Mouse (Mus musculus) neural tube, embryonic 15.5 days (tissue): Measurements from ENCODE around the gene 1700029P11Rik. TPM values are rescaled to one million over a fixed set of nuclear protein-coding genes. Genes with fewer than 3 reads are reported as not detected.

ENCODE experiments used
- ATAC-seq: fragments of 200-750 bp; cut with Nextera tagmentation; 2 replicates; pipeline ENCODE4 v1.8.0; 2017; ENCODE audit warnings: mild to moderate bottlenecking, moderate TSS enrichment, moderate library complexity; ENCODE audit not compliant: low FRiP score
- H3K27ac ChIP-seq: fragments of 300-500 bp; sonication (generic); replicated peaks from 2 replicates; pipeline ENCODE4 v1.5.1; 2015; ENCODE audit warnings: mild to moderate bottlenecking, inconsistent platforms
- H3K27me3 ChIP-seq: fragments of 300-500 bp; sonication (generic); replicated peaks from 2 replicates; pipeline ENCODE4 v1.6.1; 2015; ENCODE audit warnings: inconsistent platforms
- H3K36me3 ChIP-seq: fragments of 300-500 bp; sonication (generic); 2 replicates; pipeline ENCODE4 v1.6.1; 2015; ENCODE audit warnings: inconsistent platforms
- H3K4me1 ChIP-seq: fragments of 300-500 bp; sonication (generic); 2 replicates; pipeline ENCODE4 v1.6.1; 2015; ENCODE audit warnings: inconsistent platforms
- H3K4me2 ChIP-seq: fragments of 300-500 bp; sonication (generic); 2 replicates; pipeline ENCODE4 v1.6.1; 2015; ENCODE audit warnings: inconsistent platforms, mild to moderate bottlenecking, moderate library complexity
- H3K4me3 ChIP-seq: fragments of 300-500 bp; sonication (generic); replicated peaks from 2 replicates; pipeline ENCODE4 v1.5.1; 2015; ENCODE audit warnings: mild to moderate bottlenecking, inconsistent platforms
- H3K9ac ChIP-seq: fragments of 300-500 bp; sonication (generic); replicated peaks from 2 replicates; pipeline ENCODE4 v1.6.1; 2015; ENCODE audit warnings: mild to moderate bottlenecking, inconsistent platforms
- H3K9me3 ChIP-seq: fragments of 300-500 bp; sonication (generic); replicated peaks from 2 replicates; pipeline ENCODE4 v1.6.1; 2016; ENCODE audit warnings: inconsistent platforms
- WGBS: fragments of 180-500 bp; shearing (Covaris S2); methylation state at CpG from one replicate; pipeline ENCODE4 v1.1.7; 2015; ENCODE audit warnings: mixed read lengths; 5-methylcytosine and 5-hydroxymethylcytosine counted together
- polyA plus RNA-seq: library from polyadenylated mRNA; unstranded; fragments of >200 nt; fragmentation: Nextera tagmentation; extraction: Ambion mirVana; gene quantifications from 2 replicates; pipeline ENCODE4 v1.2.1, GENCODE M21; 2015

The 1700029P11Rik gene
- polyA plus RNA-seq, 1 experiment from 2014 or later = not detected

GRCm38 (mm10) chr15:81943176-81943749 is 37.1 kb upstream of the 1700029P11Rik start:
- no peaks in the 10 kb centered on the region for H3K27me3 ChIP-seq
- H3K9ac ChIP-seq = no peak overlapping the region
- H3K9me3 ChIP-seq = no peaks in the 10 kb centered on the region
- peaks cover 27% of the 10 kb centered on the region for H3K36me3 ChIP-seq
- 9% methylated on average over 9 of the region's 9 CpGs for WGBS
- no peak overlapping the region for H3K4me3 ChIP-seq
- 0 out of 2 replicates have a peak, but pooled peaks have one; percentile 19 for ATAC-seq
- H3K4me2 ChIP-seq = no peak overlapping the region
- peaks cover 26% of the 10 kb centered on the region for H3K4me1 ChIP-seq
- H3K27ac ChIP-seq = no peak overlapping the region

GRCm38 (mm10) chr15:81949076-81949475 is 31.3 kb upstream of the 1700029P11Rik start:
- H3K4me2 ChIP-seq = no peak overlapping the region
- H3K4me1 ChIP-seq = no peaks in the 10 kb centered on the region
- H3K36me3 ChIP-seq = peaks cover 73% of the 10 kb centered on the region
- H3K27me3 ChIP-seq = no peaks in the 10 kb centered on the region
- 87% methylated on average over 10 of the region's 10 CpGs for WGBS
- no peak for ATAC-seq
- H3K9ac ChIP-seq = no peak overlapping the region
- H3K4me3 ChIP-seq = no peak overlapping the region
- H3K9me3 ChIP-seq = no peaks in the 10 kb centered on the region
- H3K27ac ChIP-seq = no peak overlapping the region

- no peak overlapping the region for H3K27ac ChIP-seq
- H3K4me3 ChIP-seq = no peak overlapping the region
- no peak overlapping the region for H3K9ac ChIP-seq
- no peaks in the 10 kb centered on the region for H3K9me3 ChIP-seq
- WGBS = 77% methylated on average over 11 of the region's 11 CpGs
- no peaks in the 10 kb centered on the region for H3K27me3 ChIP-seq
- H3K4me2 ChIP-seq = no peak overlapping the region
- H3K36me3 ChIP-seq = peaks cover 78% of the 10 kb centered on the region
- no peaks in the 10 kb centered on the region for H3K4me1 ChIP-seq
- ATAC-seq = no peak
These were observed 30.7 kb upstream of the 1700029P11Rik start for GRCm38 (mm10) chr15:81949476-81950131.

GRCm38 (mm10) chr15:81950716-81951115 is 29.6 kb upstream of the 1700029P11Rik start:
- WGBS = 88% methylated on average over 5 of the region's 5 CpGs
- no peaks in the 10 kb centered on the region for H3K9me3 ChIP-seq
- H3K4me1 ChIP-seq = no peaks in the 10 kb centered on the region
- H3K27ac ChIP-seq = no peak overlapping the region
- H3K4me3 ChIP-seq = no peak overlapping the region
- no peaks in the 10 kb centered on the region for H3K27me3 ChIP-seq
- no peak overlapping the region for H3K4me2 ChIP-seq
- no peak overlapping the region for H3K9ac ChIP-seq
- ATAC-seq = no peak
- peaks cover 90% of the 10 kb centered on the region for H3K36me3 ChIP-seq

- peaks cover 87% of the 10 kb centered on the region for H3K36me3 ChIP-seq
- no peaks in the 10 kb centered on the region for H3K9me3 ChIP-seq
- H3K9ac ChIP-seq = no peak overlapping the region
- no peak overlapping the region for H3K4me3 ChIP-seq
- no peaks in the 10 kb centered on the region for H3K27me3 ChIP-seq
- no peak overlapping the region for H3K27ac ChIP-seq
- no peak for ATAC-seq
- WGBS = 88% methylated on average over 9 of the region's 9 CpGs
- H3K4me2 ChIP-seq = no peak overlapping the region
- no peaks in the 10 kb centered on the region for H3K4me1 ChIP-seq
These were observed 29.2 kb upstream of the 1700029P11Rik start for GRCm38 (mm10) chr15:81951159-81951558.

- peaks cover 75% of the 10 kb centered on the region for H3K36me3 ChIP-seq
- 85% methylated on average over 4 of the region's 4 CpGs for WGBS
These were observed 28.0 kb upstream of the 1700029P11Rik start for GRCm38 (mm10) chr15:81952310-81952709.

GRCm38 (mm10) chr15:81954151-81954583 is 26.2 kb upstream of the 1700029P11Rik start:
- Histone ChIP-seq H3K36me3 (peaks cover 58% of the 10 kb centered on the region), H3K9ac (no peak overlapping the region), H3K4me2 (no peak overlapping the region), H3K4me1 (peaks cover 4% of the 10 kb centered on the region), H3K9me3 (no peaks in the 10 kb centered on the region), H3K27ac (no peak overlapping the region), H3K27me3 (no peaks in the 10 kb centered on the region), H3K4me3 (no peak overlapping the region)
- no peak for ATAC-seq
- WGBS = 96% methylated on average over 9 of the region's 9 CpGs

More at GRCm38 (mm10) chr15:81952310-81952709, 28.0 kb upstream of the 1700029P11Rik start:
- no peak overlapping the region for H3K9ac ChIP-seq
- H3K9me3 ChIP-seq = no peaks in the 10 kb centered on the region
- no peak for ATAC-seq
- no peaks in the 10 kb centered on the region for H3K4me1 ChIP-seq
- H3K4me2 ChIP-seq = no peak overlapping the region
- H3K27me3 ChIP-seq = no peaks in the 10 kb centered on the region
- H3K4me3 ChIP-seq = no peak overlapping the region
- H3K27ac ChIP-seq = no peak overlapping the region

- Histone ChIP-seq H3K9ac (no peak overlapping the region), H3K4me1 (peaks cover 9% of the 10 kb centered on the region), H3K27ac (no peak overlapping the region), H3K27me3 (no peaks in the 10 kb centered on the region), H3K4me3 (no peak overlapping the region), H3K9me3 (no peaks in the 10 kb centered on the region), H3K36me3 (peaks cover 53% of the 10 kb centered on the region), H3K4me2 (no peak overlapping the region)
- 95% methylated on average over 6 of the region's 6 CpGs for WGBS
- no peak for ATAC-seq
These were observed 25.6 kb upstream of the 1700029P11Rik start for GRCm38 (mm10) chr15:81954716-81955115.

GRCm38 (mm10) chr15:81955414-81955813 is 24.9 kb upstream of the 1700029P11Rik start:
- no peak overlapping the region for H3K4me2 ChIP-seq
- H3K36me3 ChIP-seq = peaks cover 46% of the 10 kb centered on the region
- H3K4me1 ChIP-seq = peaks cover 15% of the 10 kb centered on the region
- WGBS = 92% methylated on average over 15 of the region's 15 CpGs
- H3K27me3 ChIP-seq = no peaks in the 10 kb centered on the region
- no peak overlapping the region for H3K4me3 ChIP-seq
- no peak for ATAC-seq
- no peak overlapping the region for H3K27ac ChIP-seq
- no peak overlapping the region for H3K9ac ChIP-seq
- H3K9me3 ChIP-seq = no peaks in the 10 kb centered on the region

GRCm38 (mm10) chr15:81956457-81956856 is 23.9 kb upstream of the 1700029P11Rik start:
- Histone ChIP-seq H3K9me3 (no peaks in the 10 kb centered on the region), H3K9ac (no peak overlapping the region), H3K4me1 (peaks cover 16% of the 10 kb centered on the region), H3K4me2 (no peak overlapping the region), H3K27ac (no peak overlapping the region), H3K27me3 (no peaks in the 10 kb centered on the region), H3K36me3 (peaks cover 35% of the 10 kb centered on the region), H3K4me3 (no peak overlapping the region)
- WGBS = 61% methylated on average over 8 of the region's 8 CpGs
- no peak for ATAC-seq

GRCm38 (mm10) chr15:81957598-81957997 is 22.7 kb upstream of the 1700029P11Rik start:
- Histone ChIP-seq H3K4me2 (no peak overlapping the region), H3K27ac (no peak overlapping the region), H3K4me1 (peaks cover 18% of the 10 kb centered on the region), H3K9me3 (no peaks in the 10 kb centered on the region), H3K27me3 (no peaks in the 10 kb centered on the region), H3K36me3 (peaks cover 25% of the 10 kb centered on the region), H3K9ac (no peak overlapping the region), H3K4me3 (no peak overlapping the region)
- no peak for ATAC-seq
- WGBS = 90% methylated on average over 11 of the region's 11 CpGs

GRCm38 (mm10) chr15:81958906-81959305 is 21.4 kb upstream of the 1700029P11Rik start:
- Histone ChIP-seq H3K27me3 (no peaks in the 10 kb centered on the region), H3K4me3 (no peak overlapping the region), H3K9ac (no peak overlapping the region), H3K36me3 (peaks cover 18% of the 10 kb centered on the region), H3K4me2 (peak overlapping the region; percentile 97; the same call in 1 of the 2 replicates), H3K9me3 (no peaks in the 10 kb centered on the region), H3K27ac (no peak overlapping the region), H3K4me1 (peaks cover 18% of the 10 kb centered on the region)
- WGBS = 93% methylated on average over 3 of the region's 3 CpGs
- no peak for ATAC-seq
